Mouse (Mus musculus) G1E (cell line): Measurements from ENCODE around the gene Mical3. TPM values are rescaled to one million over a fixed set of nuclear protein-coding genes. Genes with fewer than 3 reads are reported as not detected.

Experiments used
- ATAC-seq: 2 replicates; pipeline ENCODE4 v1.8.0; 2016; ENCODE audit warnings: mild to moderate bottlenecking; ENCODE audit not compliant: insufficient number of reproducible peaks, poor library complexity, low FRiP score, severe bottlenecking; ENCODE audit errors: extremely low read depth
- DNase-seq: peaks from one replicate; pipeline ENCODE4 v3.0.0; 2012; ENCODE audit warnings: low spot score
- H3K27me3 ChIP-seq: 2 replicates; pipeline ENCODE4 v1.6.1; 2012; ENCODE audit warnings: mild to moderate bottlenecking, low read length, inconsistent platforms; ENCODE audit not compliant: insufficient read depth
- H3K36me3 ChIP-seq: replicated peaks from 2 replicates; pipeline ENCODE3; 2012; ENCODE audit warnings: mild to moderate bottlenecking, inconsistent platforms
- H3K4me1 ChIP-seq: 2 replicates; pipeline ENCODE4 v1.6.1; 2012; ENCODE audit warnings: low read depth, low read length, inconsistent platforms, mixed read lengths; ENCODE audit not compliant: insufficient read depth
- H3K4me3 ChIP-seq: 2 replicates; pipeline ENCODE4 v1.5.1; 2012; ENCODE audit warnings: low read depth, mild to moderate bottlenecking, inconsistent platforms, low read length, moderate library complexity, mixed read lengths
- H3K9me3 ChIP-seq: replicated peaks from 2 replicates; pipeline ENCODE4 v1.6.1; 2012; ENCODE audit warnings: inconsistent platforms
- CTCF ChIP-seq: IDR thresholded peaks from 2 replicates; pipeline ENCODE4 v1.5.1; 2012; ENCODE audit warnings: low read depth, low read length, inconsistent platforms, mixed read lengths
- GATA1 ChIP-seq: IDR thresholded peaks from 2 replicates; pipeline ENCODE4 v1.6.1; 2012; ENCODE audit warnings: borderline replicate concordance, low read length, inconsistent platforms, mixed read lengths
- GATA2 ChIP-seq: IDR thresholded peaks from 2 replicates; pipeline ENCODE4 v1.6.1; 2012; ENCODE audit warnings: low read depth, low read length, inconsistent platforms, borderline replicate concordance
- POLR2AphosphoS5 ChIP-seq: IDR thresholded peaks from 2 replicates; pipeline ENCODE4 v1.6.1; 2012; ENCODE audit warnings: low read depth, low read length, inconsistent platforms; ENCODE audit not compliant: insufficient replicate concordance
- TAL1 ChIP-seq: conservative IDR thresholded peaks from 2 replicates; pipeline ENCODE4 v1.6.1; 2012; ENCODE audit warnings: low read depth, low read length, inconsistent platforms, mixed read lengths
- polyA plus RNA-seq: library from polyadenylated mRNA; stranded (reverse); fragments of >175 nt; gene quantifications from 2 replicates; pipeline ENCODE4 v1.2.3, GENCODE M21; 2012
- total RNA-seq, 2 experiments: library from RNA; stranded (forward) in 1 of 2; stranded (reverse) in 1 of 2; fragments of 200-1000 nt in 1 of 2; fragments of >200 nt in 1 of 2; fragmentation: Nextera tagmentation in 1 of 2; gene quantifications; 2 replicates each; pipeline ENCODE4 v1.2.3; 2014 to 2017

The Mical3 gene
- total and polyA plus RNA-seq, 3 experiments = 20.9 to 109 (median 38.1) TPM

DNA sequence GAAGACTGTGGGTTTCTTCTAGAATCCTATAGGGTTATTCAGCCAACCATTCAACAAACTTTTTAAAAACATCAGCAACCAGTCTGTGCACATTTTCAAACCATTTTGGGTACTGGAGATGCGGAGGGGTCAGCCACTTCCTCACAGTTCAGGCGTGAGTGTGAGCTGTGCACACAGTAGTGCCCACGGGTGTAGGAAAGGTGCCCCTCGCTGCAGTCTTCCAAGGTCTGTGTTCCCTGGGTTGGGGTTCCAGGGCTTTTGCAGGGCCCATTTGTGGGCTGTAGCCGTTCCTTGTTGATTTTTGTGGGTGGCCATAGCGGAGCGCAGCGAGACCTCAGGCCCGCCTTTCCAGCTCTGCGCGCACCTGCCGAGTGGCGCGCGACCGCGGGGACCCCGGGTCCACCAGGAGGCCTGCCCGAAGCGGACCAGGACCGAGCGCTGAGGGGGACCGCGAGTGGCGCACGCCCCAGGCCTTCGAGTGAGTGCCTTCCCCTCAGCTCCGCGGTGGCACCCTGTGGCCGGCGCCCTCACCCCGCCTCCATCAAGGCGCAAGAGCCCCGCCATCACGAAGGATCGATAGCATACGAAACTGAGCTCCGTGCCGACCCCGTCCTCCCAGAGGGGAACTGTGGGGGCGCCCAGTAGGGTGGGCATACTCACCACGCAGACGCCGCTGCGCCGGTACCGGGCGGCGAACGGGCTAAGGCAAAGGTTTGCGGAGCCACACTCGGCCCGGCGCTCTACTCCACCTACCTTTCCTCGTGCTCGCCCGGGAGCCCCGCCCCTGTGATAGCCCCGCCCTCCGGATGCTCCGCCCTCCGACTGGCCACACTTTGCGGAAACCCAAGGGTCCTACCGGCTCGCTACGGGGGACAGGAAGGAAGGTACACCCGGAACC, 214.5 kb downstream of the Mical3 start, which contains the start of gene Bid:
Gene Bid (minus strand): TSS at position 780 of the 898 bp plus-strand sequence.
- peaks cover 62% of the 10 kb centered on the region for H3K4me1 ChIP-seq
- no peaks in the 10 kb centered on the region for H3K27me3 ChIP-seq
- H3K4me3 ChIP-seq = peak within 1 kb of the TSS; percentile 91
- no peaks in the 10 kb centered on the region for H3K9me3 ChIP-seq
- peak; percentile 82 for DNase-seq
- peaks cover 38% of the 10 kb centered on the region for H3K36me3 ChIP-seq
- TF ChIP-seq GATA2 (no peak), TAL1 (no peak), GATA1 (no peak), CTCF (no peak), POLR2AphosphoS5 (no peak)
- ATAC-seq = peak; percentile 83

DNA sequence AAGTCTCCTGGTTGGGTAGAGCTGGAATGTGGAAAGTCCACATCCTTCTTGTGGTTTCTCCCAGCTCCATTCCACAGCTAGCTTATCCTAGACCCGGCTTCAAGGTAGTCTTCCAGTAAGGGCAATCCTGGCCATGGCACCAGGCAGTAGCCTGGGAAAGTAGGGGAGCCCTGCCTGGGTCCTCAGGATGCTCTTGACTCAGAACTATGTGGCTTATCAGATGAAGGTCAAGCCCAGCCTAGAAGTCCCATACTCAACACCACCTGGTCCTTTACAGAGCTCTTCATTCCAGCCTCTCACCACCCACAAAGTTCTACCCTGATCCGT, 215.2 kb downstream of the Mical3 start:
- Histone ChIP-seq H3K4me1 (peaks cover 69% of the 10 kb centered on the region), H3K9me3 (no peaks in the 10 kb centered on the region), H3K4me3 (peak overlapping the region; percentile 91), H3K27me3 (no peaks in the 10 kb centered on the region), H3K36me3 (peaks cover 45% of the 10 kb centered on the region)
- ATAC-seq (no peak), DNase-seq (no peak)
- TF ChIP-seq POLR2AphosphoS5 = no peak
- no peak for TF ChIP-seq GATA1
- no peak for TF ChIP-seq GATA2
- TF ChIP-seq TAL1 = no peak
- TF ChIP-seq CTCF = no peak

GRCm38 (mm10) chr6:120914911-120915648, 215.7 kb downstream of the Mical3 start:
- H3K36me3 ChIP-seq = peaks cover 50% of the 10 kb centered on the region
- H3K4me3 ChIP-seq = peak overlapping the region; percentile 91
- H3K9me3 ChIP-seq = no peaks in the 10 kb centered on the region
- H3K4me1 ChIP-seq = peaks cover 72% of the 10 kb centered on the region
- TF ChIP-seq GATA2 (no peak), CTCF (no peak), GATA1 (no peak), POLR2AphosphoS5 (no peak), TAL1 (no peak)
- H3K27me3 ChIP-seq = no peaks in the 10 kb centered on the region
- peak; percentile 80 for DNase-seq
- peak; percentile 59 for ATAC-seq

DNA sequence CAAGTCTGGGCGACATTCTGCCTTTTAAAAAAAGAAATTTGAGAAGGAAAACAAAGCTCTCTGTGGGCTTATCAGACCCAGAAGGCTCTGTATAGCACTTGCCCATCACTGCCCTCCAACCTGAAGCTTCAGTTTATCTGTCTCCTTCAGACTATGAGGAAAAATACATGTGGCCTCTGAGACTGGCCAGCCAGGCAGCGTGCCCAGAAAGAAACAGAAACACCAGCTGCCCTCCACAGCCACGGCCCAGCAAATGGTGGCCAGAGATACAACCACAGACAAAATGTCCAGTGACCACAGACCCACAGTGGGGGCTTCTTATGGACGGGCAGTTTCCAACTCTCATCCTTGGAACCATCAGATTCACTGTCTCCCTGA, 216.3 kb downstream of the Mical3 start:
- DNase-seq = no peak
- ATAC-seq = no peak

GRCm38 (mm10) chr6:120913783-120914182, 217.0 kb downstream of the Mical3 start:
- Histone ChIP-seq H3K36me3 (peaks cover 56% of the 10 kb centered on the region), H3K4me3 (no peak overlapping the region; the same call in 1 of the 2 replicates), H3K4me1 (peaks cover 72% of the 10 kb centered on the region), H3K27me3 (no peaks in the 10 kb centered on the region), H3K9me3 (no peaks in the 10 kb centered on the region)
- no peak for DNase-seq
- TF ChIP-seq POLR2AphosphoS5 (no peak), GATA2 (no peak), TAL1 (no peak), CTCF (no peak), GATA1 (no peak)
- no peak for ATAC-seq

More for the DNA sequence above, 216.3 kb downstream of the Mical3 start:
- Histone ChIP-seq H3K36me3 (peaks cover 55% of the 10 kb centered on the region), H3K27me3 (no peaks in the 10 kb centered on the region), H3K4me3 (peak overlapping the region; percentile 91), H3K4me1 (peaks cover 74% of the 10 kb centered on the region), H3K9me3 (no peaks in the 10 kb centered on the region)
- no peak for TF ChIP-seq GATA2
- peak; percentile 44; the same call in 1 of the 2 replicates for TF ChIP-seq TAL1

GRCm38 (mm10) chr6:120912931-120913330, 217.9 kb downstream of the Mical3 start:
- no peak for ATAC-seq
- Histone ChIP-seq H3K4me1 (peaks cover 70% of the 10 kb centered on the region), H3K9me3 (no peaks in the 10 kb centered on the region), H3K27me3 (no peaks in the 10 kb centered on the region), H3K36me3 (peaks cover 57% of the 10 kb centered on the region), H3K4me3 (no peak overlapping the region; the same call in 1 of the 2 replicates)
- no peak for TF ChIP-seq GATA1
- no peak for TF ChIP-seq TAL1
- TF ChIP-seq POLR2AphosphoS5 = no peak
- DNase-seq = no peak
